Mouse (Mus musculus) kidney, postnatal 0 days (tissue): ENCODE data around the gene Chpf. TPM values are rescaled to one million over a fixed set of nuclear protein-coding genes. Genes with fewer than 3 reads are reported as not detected.

Experiments
- ATAC-seq: fragments of 200-750 bp; cut with Nextera tagmentation; replicated peaks from 2 replicates; pipeline ENCODE4 v1.8.0; 2017; ENCODE audit warnings: low read depth, moderate number of reproducible peaks, moderate TSS enrichment, moderate library complexity; ENCODE audit not compliant: low FRiP score
- DNase-seq: peaks from one replicate; pipeline ENCODE4 v3.0.0-alpha.2; 2016; ENCODE audit warnings: low spot score
- H3K27ac ChIP-seq: fragments of 300-500 bp; sonication (generic); 2 replicates; pipeline ENCODE4 v1.5.1; 2014; ENCODE audit warnings: mild to moderate bottlenecking
- H3K27me3 ChIP-seq: fragments of 300-500 bp; sonication (generic); 2 replicates; pipeline ENCODE4 v1.6.1; 2014; ENCODE audit warnings: low read length, mixed read lengths; ENCODE audit not compliant: insufficient read depth
- H3K36me3 ChIP-seq: fragments of 300-500 bp; sonication (generic); 2 replicates; pipeline ENCODE4 v1.6.1; 2014; ENCODE audit warnings: low read length, mixed read lengths; ENCODE audit not compliant: insufficient read depth
- H3K4me1 ChIP-seq: fragments of 300-500 bp; sonication (generic); replicated peaks from 2 replicates; pipeline ENCODE4 v1.6.1; 2014; ENCODE audit warnings: antibody characterized with exemption, low read length, mixed read lengths; ENCODE audit not compliant: insufficient read depth
- H3K4me2 ChIP-seq: fragments of 300-500 bp; sonication (generic); 2 replicates; pipeline ENCODE4 v1.6.1; 2014; ENCODE audit warnings: mild to moderate bottlenecking, low read length, moderate library complexity, mixed read lengths
- H3K4me3 ChIP-seq: fragments of 300-500 bp; sonication (generic); replicated peaks from 2 replicates; pipeline ENCODE4 v1.5.1; 2014; ENCODE audit warnings: low read depth, low read length
- H3K9ac ChIP-seq: fragments of 300-500 bp; sonication (generic); 2 replicates; pipeline ENCODE4 v1.6.1; 2014; ENCODE audit warnings: low read depth, low read length
- H3K9me3 ChIP-seq: fragments of 300-500 bp; sonication (generic); replicated peaks from 2 replicates; pipeline ENCODE4 v1.6.1; 2016; ENCODE audit warnings: low read length, inconsistent platforms, mixed read lengths
- CTCF ChIP-seq: IDR thresholded peaks from 2 replicates; pipeline ENCODE4 v1.5.1; 2016; ENCODE audit warnings: antibody characterized with exemption, low read depth, mild to moderate bottlenecking, moderate library complexity
- WGBS: fragments of 180-500 bp; shearing (Covaris S2); extraction: QIAGEN DNeasy Blood & Tissue Kit; methylation state at CpG from one replicate; pipeline ENCODE4 v1.1.7; 2014; 5-methylcytosine and 5-hydroxymethylcytosine counted together
- polyA plus RNA-seq: library from polyadenylated mRNA; unstranded; fragments of >200 nt; fragmentation: Nextera tagmentation; extraction: Ambion mirVana; gene quantifications from 2 replicates; pipeline ENCODE4 v1.2.1, GENCODE M21; 2015

Chpf gene
- polyA plus RNA-seq, 1 experiment from 2014 or later: 38.3 TPM

DNA sequence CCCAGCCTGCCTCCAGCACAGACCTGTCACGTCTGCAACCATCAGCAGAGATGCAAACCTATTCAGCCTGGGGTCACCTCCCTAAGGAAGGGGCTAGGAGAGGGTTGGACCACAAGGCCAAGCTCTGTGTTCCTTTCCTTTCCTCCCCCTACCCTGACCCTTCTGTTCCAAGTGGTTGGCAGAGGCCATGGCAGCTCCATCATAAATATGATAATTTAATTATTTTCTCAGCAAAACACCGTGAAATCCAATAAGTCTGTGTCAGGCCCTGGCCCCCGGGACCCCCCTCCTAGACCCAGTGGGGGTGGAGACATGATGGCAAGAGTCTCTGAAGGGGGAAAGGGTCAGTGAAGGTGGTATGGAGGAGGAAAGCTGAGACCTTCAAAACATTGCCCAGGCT is 34.9 kb downstream of the Chpf start:
- WGBS: 34% methylated on average over 3 of the region's 3 CpGs
- peaks cover 49% of the 10 kb centered on the region for H3K4me1 ChIP-seq
- H3K4me2 ChIP-seq: no peak overlapping the region
- no peaks in the 10 kb centered on the region for H3K36me3 ChIP-seq
- DNase-seq: no peak
- no peak for ATAC-seq
- H3K4me3 ChIP-seq: no peak overlapping the region
- no peaks in the 10 kb centered on the region for H3K9me3 ChIP-seq
- H3K9ac ChIP-seq: no peak overlapping the region
- peaks cover 6% of the 10 kb centered on the region; the same call in 1 of the 2 replicates for H3K27me3 ChIP-seq
- H3K27ac ChIP-seq: no peak overlapping the region
- TF ChIP-seq CTCF: no peak

DNA sequence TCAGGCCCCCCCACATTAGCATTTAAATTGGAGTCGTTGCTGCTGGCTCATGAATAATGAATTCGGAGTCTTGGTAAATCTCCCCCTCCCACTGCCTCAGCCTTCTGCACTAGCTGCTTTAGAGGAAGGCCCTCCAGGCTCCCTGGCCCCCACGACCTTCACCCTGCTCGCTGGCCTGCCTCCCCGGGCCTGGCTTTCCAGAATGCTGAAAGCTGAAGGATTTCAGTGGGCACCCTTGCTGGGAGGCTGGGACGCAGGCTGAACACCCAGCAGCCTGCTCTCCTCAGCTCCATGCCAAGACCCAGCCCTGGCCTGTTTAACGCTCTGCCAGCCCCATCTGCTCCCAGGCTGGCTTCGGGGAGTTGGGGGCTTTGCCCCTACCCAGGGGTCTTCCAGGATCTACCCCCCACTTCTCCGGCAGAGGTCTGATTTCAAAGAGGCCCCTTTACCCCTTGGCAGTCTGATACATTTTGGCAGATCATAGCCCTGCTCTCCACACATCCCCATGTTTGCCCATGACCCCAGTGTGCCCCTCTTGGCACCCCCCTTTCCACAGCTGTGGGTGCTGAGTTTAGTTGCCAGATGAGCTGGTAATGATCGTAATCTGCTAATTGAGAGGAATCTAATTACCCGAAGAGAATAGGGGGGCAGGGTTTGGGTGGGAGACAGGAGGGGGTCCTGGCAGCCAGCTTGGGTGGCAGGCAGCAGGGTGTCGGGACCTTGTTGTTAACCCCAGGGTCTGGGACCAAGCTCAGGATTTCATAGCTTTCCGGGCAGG is 35.7 kb downstream of the Chpf start:
- Histone ChIP-seq H3K4me1 (peaks cover 44% of the 10 kb centered on the region), H3K9ac (no peak overlapping the region)

DNA sequence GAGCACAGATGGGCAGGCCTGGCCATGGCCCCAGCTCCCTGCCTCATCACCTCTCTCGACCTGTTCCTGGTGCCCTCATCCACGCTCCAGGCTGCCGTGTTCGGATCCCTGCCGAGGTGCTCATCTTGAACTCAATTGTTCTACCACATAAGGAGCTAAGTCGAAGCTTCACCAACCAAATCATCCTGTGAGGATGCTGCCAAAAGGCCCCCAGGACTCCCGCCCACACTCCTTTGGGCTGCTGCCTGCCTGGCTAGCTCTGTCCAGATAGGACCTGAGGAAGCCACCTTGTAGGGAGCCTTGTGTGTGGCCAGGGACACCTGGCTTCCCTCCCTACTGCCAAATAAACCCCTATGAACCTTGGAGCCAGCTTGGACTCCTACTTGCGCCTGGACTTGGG is 36.3 kb downstream of the Chpf start:
- Histone ChIP-seq H3K27me3 (no peaks in the 10 kb centered on the region), H3K9me3 (no peaks in the 10 kb centered on the region), H3K9ac (no peak overlapping the region), H3K4me3 (no peak overlapping the region), H3K27ac (no peak overlapping the region), H3K4me1 (peaks cover 38% of the 10 kb centered on the region), H3K4me2 (no peak overlapping the region), H3K36me3 (no peaks in the 10 kb centered on the region)
- no peak for ATAC-seq
- DNase-seq: no peak
- no peak for TF ChIP-seq CTCF
- WGBS: 58% methylated on average over 8 of the region's 8 CpGs

More for the DNA sequence above, 35.7 kb downstream of the Chpf start:
- TF ChIP-seq CTCF: no peak
- no peak overlapping the region for H3K27ac ChIP-seq
- no peak overlapping the region for H3K4me2 ChIP-seq
- no peak for DNase-seq
- no peak overlapping the region for H3K4me3 ChIP-seq
- ATAC-seq: no peak
- H3K36me3 ChIP-seq: no peaks in the 10 kb centered on the region
- no peaks in the 10 kb centered on the region for H3K27me3 ChIP-seq
- H3K9me3 ChIP-seq: no peaks in the 10 kb centered on the region
- 32% methylated on average over 13 of the region's 13 CpGs for WGBS

DNA sequence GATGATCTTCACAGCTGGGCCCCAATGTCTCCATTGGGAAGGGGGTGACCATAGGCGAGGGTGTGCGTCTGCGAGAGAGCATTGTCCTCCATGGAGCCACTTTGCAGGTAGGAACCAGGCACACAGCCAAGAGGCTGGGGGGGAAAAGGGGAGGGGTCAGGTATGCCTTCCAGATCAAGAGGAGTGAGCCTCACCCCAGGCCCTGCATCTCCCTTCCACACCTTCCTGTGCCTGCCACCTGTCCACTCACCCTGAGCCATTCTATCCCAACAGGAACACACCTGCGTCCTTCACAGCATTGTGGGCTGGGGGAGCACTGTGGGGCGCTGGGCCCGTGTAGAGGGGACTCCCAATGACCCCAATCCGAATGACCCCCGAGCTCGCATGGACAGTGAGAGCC is 36.9 kb downstream of the Chpf start:
- peaks cover 32% of the 10 kb centered on the region for H3K4me1 ChIP-seq
- no peaks in the 10 kb centered on the region for H3K36me3 ChIP-seq
- ATAC-seq (no peak), DNase-seq (no peak)
- 74% methylated on average over 9 of the region's 9 CpGs for WGBS
- no peaks in the 10 kb centered on the region for H3K27me3 ChIP-seq
- H3K4me3 ChIP-seq: no peak overlapping the region
- no peak overlapping the region for H3K9ac ChIP-seq
- no peaks in the 10 kb centered on the region for H3K9me3 ChIP-seq
- no peak overlapping the region for H3K27ac ChIP-seq
- TF ChIP-seq CTCF: no peak
- H3K4me2 ChIP-seq: no peak overlapping the region

DNA sequence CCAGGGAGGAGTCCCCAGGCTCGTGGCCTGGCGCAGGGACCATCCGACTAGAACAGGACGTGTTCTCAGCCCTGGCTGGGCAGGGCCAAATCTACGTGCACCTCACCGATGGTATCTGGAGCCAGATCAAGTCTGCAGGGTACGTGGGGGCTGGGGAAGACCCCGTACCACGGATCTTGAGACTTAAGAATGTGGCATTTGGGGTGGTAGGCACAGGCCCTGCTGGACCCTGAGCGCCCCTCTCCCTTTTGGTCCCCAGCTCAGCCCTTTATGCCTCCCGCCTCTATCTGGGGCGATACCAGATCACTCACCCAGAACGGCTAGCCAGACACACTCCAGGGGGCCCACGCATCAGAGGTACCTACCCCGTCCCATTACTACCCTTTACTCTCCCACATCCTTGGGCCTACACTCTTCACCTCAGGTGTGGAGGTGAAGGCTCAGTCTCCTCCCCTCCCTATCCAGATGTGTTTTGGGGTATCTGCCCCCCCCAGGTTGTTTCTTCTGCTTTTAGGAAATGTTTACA is 37.6 kb downstream of the Chpf start:
- ATAC-seq (no peak), DNase-seq (no peak)
- Histone ChIP-seq H3K9ac (no peak overlapping the region), H3K4me1 (peaks cover 25% of the 10 kb centered on the region; the same call in 1 of the 2 replicates), H3K27me3 (no peaks in the 10 kb centered on the region), H3K9me3 (no peaks in the 10 kb centered on the region), H3K36me3 (no peaks in the 10 kb centered on the region), H3K27ac (no peak overlapping the region), H3K4me3 (no peak overlapping the region), H3K4me2 (no peak overlapping the region)
- 70% methylated on average over 15 of the region's 15 CpGs for WGBS
- no peak for TF ChIP-seq CTCF

DNA sequence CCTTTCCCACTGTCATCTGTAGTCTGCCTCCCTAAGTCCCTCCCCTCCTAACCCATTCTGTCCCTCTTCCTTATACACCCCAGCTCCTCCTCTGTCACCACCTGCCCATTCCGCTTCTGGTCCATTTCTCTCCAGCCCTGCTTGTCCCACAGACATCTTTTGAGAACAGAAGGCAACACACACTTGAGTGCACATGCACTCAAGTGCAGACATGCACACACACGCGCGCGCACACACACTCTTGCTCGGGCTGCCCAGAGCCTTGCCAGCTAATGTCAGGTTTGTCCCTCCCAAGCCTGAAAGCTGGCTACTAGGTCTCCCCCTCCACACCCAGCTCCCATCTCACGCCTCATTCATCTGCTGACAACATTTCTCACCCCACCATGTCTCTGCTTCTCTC is 38.4 kb downstream of the Chpf start:
- Histone ChIP-seq H3K27me3 (no peaks in the 10 kb centered on the region), H3K27ac (no peak overlapping the region), H3K4me1 (peaks cover 18% of the 10 kb centered on the region; the same call in 1 of the 2 replicates), H3K9me3 (no peaks in the 10 kb centered on the region), H3K4me3 (no peak overlapping the region), H3K9ac (no peak overlapping the region), H3K4me2 (no peak overlapping the region), H3K36me3 (no peaks in the 10 kb centered on the region)
- ATAC-seq (no peak), DNase-seq (no peak)
- no peak for TF ChIP-seq CTCF
- WGBS: 83% methylated on average over 7 of the region's 7 CpGs
